Mouse (Mus musculus): ENCODE results near the gene Negr1. TPM values are rescaled to one million over a fixed set of nuclear protein-coding genes. Genes with fewer than 3 reads are reported as not detected.

The Negr1 gene
- polyA plus RNA-seq, 1 experiment from 2014 or later, result 0.12 TPM

GRCm38 (mm10) chr3:156971104-156971503, 409.5 kb downstream of the Negr1 start:
- no peaks in the 10 kb centered on the region for H3K27me3 ChIP-seq

DNA sequence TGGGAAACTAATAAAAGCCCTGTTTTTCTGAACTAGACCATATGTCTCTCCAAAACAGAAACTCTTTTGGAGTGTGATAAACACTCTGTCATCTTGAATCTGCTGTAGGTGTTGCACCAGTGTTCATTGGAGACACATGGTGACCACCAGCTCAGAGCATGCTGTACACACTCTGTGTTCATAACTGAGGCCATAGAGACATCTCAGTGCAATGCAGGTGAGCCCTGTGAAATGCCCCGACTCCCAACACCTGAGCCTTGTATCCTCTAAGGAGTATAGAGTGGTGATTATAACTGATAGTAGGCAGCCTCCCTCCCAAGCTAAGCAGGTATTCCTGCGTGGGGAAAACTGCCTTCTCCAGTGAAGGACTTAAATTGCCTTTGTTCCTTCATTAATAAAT, 415.2 kb downstream of the Negr1 start:
- DNase-seq (no peak), ATAC-seq (ENCODE audit: low read depth) (no peak)
- Histone ChIP-seq H3K9me3 (replicated peaks) (no peaks in the 10 kb centered on the region), H3K9ac (no peak overlapping the region), H3K4me1 (replicated peaks) (no peaks in the 10 kb centered on the region), H3K27me3 (no peaks in the 10 kb centered on the region), H3K27ac (no peak overlapping the region), H3K4me3 (replicated peaks) (no peak overlapping the region), H3K4me2 (no peak overlapping the region), H3K36me3 (no peaks in the 10 kb centered on the region)
- WGBS (ENCODE audit: insufficient replicate concordance), result 37% methylated on average over 2 of the region's 2 CpGs

More at GRCm38 (mm10) chr3:156971104-156971503, 409.5 kb downstream of the Negr1 start:
- H3K36me3 ChIP-seq, result no peaks in the 10 kb centered on the region
- H3K9ac ChIP-seq, result no peak overlapping the region
- H3K9me3 ChIP-seq (replicated peaks), result no peaks in the 10 kb centered on the region
- H3K4me3 ChIP-seq (replicated peaks), result no peak overlapping the region
- ATAC-seq (ENCODE audit: low read depth) (no peak), DNase-seq (no peak)
- WGBS (ENCODE audit: insufficient replicate concordance), result 51% methylated on average over 2 of the region's 2 CpGs
- no peaks in the 10 kb centered on the region for H3K4me1 ChIP-seq (replicated peaks)
- no peak overlapping the region for H3K4me2 ChIP-seq
- H3K27ac ChIP-seq, result no peak overlapping the region

DNA sequence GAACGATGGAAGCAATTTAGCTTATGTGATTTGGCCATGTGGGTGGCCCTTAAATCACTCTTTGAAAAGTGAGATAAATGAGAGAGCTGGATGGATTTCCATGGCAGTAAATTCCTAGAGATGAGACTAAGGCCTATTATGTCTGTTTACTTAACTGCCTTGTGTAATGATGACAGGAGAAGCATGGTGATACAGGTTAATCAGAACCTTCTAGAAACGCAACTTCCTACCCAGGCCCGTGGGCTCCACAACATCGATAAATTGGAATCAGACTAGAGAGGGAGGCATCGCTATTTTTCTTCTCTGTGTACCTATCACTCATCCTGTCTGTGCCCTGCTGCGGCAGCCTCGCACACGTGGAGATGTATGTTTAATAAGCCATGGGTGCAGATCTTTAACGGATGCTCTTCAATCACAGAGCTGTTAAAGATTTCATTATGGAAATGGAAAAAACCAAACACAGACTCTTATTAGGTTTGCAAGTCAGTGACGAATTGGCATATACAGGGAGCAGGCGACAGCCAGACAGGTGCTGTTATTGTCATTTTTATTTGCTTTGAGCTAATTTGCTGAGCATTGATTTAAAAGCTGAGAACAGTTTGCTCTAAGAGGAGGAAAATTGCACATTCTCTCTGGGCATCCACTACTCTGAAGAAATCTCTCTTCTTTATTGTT, 418.6 kb downstream of the Negr1 start:
- Histone ChIP-seq H3K36me3 (no peaks in the 10 kb centered on the region), H3K9me3 (replicated peaks) (no peaks in the 10 kb centered on the region), H3K4me2 (no peak overlapping the region), H3K4me1 (replicated peaks) (no peaks in the 10 kb centered on the region), H3K4me3 (replicated peaks) (no peak overlapping the region), H3K27ac (no peak overlapping the region), H3K9ac (no peak overlapping the region), H3K27me3 (no peaks in the 10 kb centered on the region)
- DNase-seq, result no peak
- 63% methylated on average over 11 of the region's 11 CpGs for WGBS (ENCODE audit: insufficient replicate concordance)
- no peak for ATAC-seq (ENCODE audit: low read depth)

DNA sequence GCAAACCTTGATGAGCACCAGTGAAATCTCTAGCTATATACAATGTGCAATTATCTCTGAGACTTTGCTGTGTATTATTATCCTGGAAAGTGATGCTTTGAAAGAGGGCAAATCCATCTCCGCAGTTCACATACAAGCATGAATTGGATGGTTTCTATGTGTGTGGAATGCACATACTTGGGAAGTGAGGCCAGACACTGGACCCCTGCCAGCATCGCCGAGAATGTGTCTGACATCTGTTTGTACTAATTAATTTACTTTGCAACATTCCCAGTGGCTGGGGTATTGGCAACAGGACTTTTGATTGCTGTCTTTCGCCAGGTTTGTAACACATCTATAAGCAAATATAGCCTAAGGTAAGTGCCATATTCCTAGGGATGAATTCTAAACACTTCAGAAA, 420.5 kb downstream of the Negr1 start:
- Histone ChIP-seq H3K27ac (no peak overlapping the region), H3K9ac (no peak overlapping the region), H3K4me2 (no peak overlapping the region), H3K9me3 (replicated peaks) (no peaks in the 10 kb centered on the region), H3K4me3 (replicated peaks) (no peak overlapping the region), H3K27me3 (no peaks in the 10 kb centered on the region), H3K4me1 (replicated peaks) (no peaks in the 10 kb centered on the region), H3K36me3 (no peaks in the 10 kb centered on the region)
- ATAC-seq (ENCODE audit: low read depth), result no peak
- 67% methylated on average over 4 of the region's 4 CpGs for WGBS (ENCODE audit: insufficient replicate concordance)
- DNase-seq, result no peak

DNA sequence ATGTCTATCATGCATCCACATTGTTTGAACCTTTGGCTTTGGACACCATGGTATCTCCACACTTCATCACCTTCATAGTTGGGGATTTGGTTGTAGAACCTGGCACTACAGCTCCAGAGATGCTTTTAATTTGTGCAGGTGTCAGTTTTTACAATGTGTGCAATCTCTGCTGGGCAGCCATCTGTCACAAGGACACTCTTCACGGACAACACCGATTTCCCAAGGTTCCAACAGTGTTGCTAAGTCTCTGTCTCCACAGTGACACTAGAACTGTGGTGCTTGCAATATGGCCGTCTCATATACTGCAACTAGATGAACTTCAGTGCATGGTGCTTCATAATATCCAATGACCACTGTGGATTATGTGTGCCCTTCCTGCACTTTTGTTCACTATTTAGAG, 425.5 kb downstream of the Negr1 start:
- no peak overlapping the region for H3K27ac ChIP-seq
- H3K9ac ChIP-seq, result no peak overlapping the region
- H3K4me3 ChIP-seq (replicated peaks), result no peak overlapping the region
- DNase-seq, result no peak
- no peak for ATAC-seq (ENCODE audit: low read depth)
- H3K4me2 ChIP-seq, result no peak overlapping the region
- no peaks in the 10 kb centered on the region for H3K27me3 ChIP-seq
- no peaks in the 10 kb centered on the region for H3K9me3 ChIP-seq (replicated peaks)
- H3K36me3 ChIP-seq, result no peaks in the 10 kb centered on the region
- WGBS (ENCODE audit: insufficient replicate concordance), result 61% methylated on average over 3 of the region's 3 CpGs
- no peaks in the 10 kb centered on the region for H3K4me1 ChIP-seq (replicated peaks)

DNA sequence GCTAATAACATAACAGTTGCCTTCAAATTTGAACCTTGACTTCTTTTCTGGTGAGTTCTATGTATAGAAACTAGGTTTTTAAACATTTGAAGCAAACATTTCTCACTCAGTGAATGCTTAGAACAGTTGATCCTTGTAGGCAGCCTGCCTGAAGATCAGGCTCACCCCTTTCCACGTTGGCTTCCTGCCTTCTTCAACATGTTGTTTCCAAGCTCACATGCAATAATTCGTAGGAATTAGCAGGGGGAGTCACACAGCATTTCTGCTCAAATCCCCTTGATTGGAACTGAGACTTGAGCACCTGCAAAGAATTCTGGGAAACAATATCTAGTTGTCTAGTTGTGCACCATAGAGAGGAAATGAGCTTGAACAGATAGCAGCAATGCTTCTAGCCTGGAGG, 430.6 kb downstream of the Negr1 start:
- no peaks in the 10 kb centered on the region for H3K36me3 ChIP-seq
- no peak overlapping the region for H3K27ac ChIP-seq
- DNase-seq (no peak), ATAC-seq (ENCODE audit: low read depth) (no peak)
- WGBS (ENCODE audit: insufficient replicate concordance), result 43% methylated on average over 2 of the region's 2 CpGs
- no peaks in the 10 kb centered on the region for H3K4me1 ChIP-seq (replicated peaks)
- no peaks in the 10 kb centered on the region for H3K9me3 ChIP-seq (replicated peaks)
- H3K4me3 ChIP-seq (replicated peaks), result no peak overlapping the region
- no peak overlapping the region for H3K9ac ChIP-seq
- H3K4me2 ChIP-seq, result no peak overlapping the region
- H3K27me3 ChIP-seq, result no peaks in the 10 kb centered on the region

GRCm38 (mm10) chr3:156992811-156993210, 431.2 kb downstream of the Negr1 start:
- H3K4me3 ChIP-seq (replicated peaks), result no peak overlapping the region
- H3K27me3 ChIP-seq, result no peaks in the 10 kb centered on the region
- 53% methylated on average over 1 of the region's 1 CpGs for WGBS (ENCODE audit: insufficient replicate concordance)
- no peaks in the 10 kb centered on the region for H3K4me1 ChIP-seq (replicated peaks)
- DNase-seq (no peak), ATAC-seq (ENCODE audit: low read depth) (no peak)
- H3K9ac ChIP-seq, result no peak overlapping the region
- no peak overlapping the region for H3K27ac ChIP-seq
- H3K4me2 ChIP-seq, result no peak overlapping the region
- H3K9me3 ChIP-seq (replicated peaks), result no peaks in the 10 kb centered on the region
- no peaks in the 10 kb centered on the region for H3K36me3 ChIP-seq

GRCm38 (mm10) chr3:156999177-156999808, 437.7 kb downstream of the Negr1 start:
- no peaks in the 10 kb centered on the region for H3K27me3 ChIP-seq
- DNase-seq (no peak), ATAC-seq (ENCODE audit: low read depth) (no peak)
- no peaks in the 10 kb centered on the region for H3K36me3 ChIP-seq
- no peak overlapping the region for H3K9ac ChIP-seq
- no peak overlapping the region for H3K4me3 ChIP-seq (replicated peaks)
- H3K9me3 ChIP-seq (replicated peaks), result no peaks in the 10 kb centered on the region
- no peak overlapping the region for H3K27ac ChIP-seq
- H3K4me1 ChIP-seq (replicated peaks), result no peaks in the 10 kb centered on the region
- H3K4me2 ChIP-seq, result no peak overlapping the region
- 50% methylated on average over 5 of the region's 5 CpGs for WGBS (ENCODE audit: insufficient replicate concordance)

DNA sequence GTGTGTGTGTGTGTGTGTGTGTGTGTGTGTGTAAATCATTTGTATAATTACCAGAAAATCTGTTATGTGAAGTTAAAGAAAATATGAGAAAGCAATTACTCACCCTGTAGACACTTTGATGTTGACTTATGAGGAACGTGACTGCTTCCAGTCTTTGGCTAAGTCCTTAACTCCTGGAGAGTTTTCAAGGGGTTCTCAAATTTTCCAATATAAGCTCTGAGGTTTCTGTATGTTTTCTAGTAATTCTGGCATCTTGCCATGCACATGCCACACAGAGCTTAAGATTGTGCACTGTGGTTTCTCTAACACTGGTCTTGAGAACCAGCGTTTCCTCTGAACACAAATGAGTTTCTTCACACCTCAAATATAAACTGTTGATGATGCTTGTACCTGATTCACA, 460.0 kb downstream of the Negr1 start:
- Histone ChIP-seq H3K9ac (no peak overlapping the region), H3K4me1 (replicated peaks) (no peaks in the 10 kb centered on the region), H3K4me2 (no peak overlapping the region), H3K36me3 (no peaks in the 10 kb centered on the region), H3K9me3 (replicated peaks) (no peaks in the 10 kb centered on the region), H3K27ac (no peak overlapping the region), H3K27me3 (no peaks in the 10 kb centered on the region), H3K4me3 (replicated peaks) (no peak overlapping the region)
- WGBS (ENCODE audit: insufficient replicate concordance), result 47% methylated on average over 2 of the region's 2 CpGs
- ATAC-seq (ENCODE audit: low read depth) (no peak), DNase-seq (no peak)

DNA sequence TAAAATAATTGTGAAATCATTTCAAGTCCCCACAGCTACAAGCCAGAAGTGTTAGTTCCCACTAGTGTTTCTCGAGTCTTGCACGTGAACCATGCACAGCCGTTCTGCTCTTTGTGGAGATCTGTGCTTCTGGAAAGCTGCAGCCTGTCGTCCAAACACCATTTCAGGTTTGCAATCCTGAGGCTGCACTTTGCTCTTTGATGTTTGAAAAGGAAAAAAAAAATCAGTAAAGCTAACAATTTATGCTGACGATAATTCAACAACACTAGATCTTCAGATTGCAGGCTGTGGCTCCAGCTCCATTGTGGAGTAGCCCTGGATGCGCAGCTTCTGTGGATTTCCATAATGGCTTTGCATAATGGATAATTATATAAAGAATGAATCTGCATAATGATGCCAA, 463.0 kb downstream of the Negr1 start:
- no peak overlapping the region for H3K27ac ChIP-seq
- ATAC-seq (ENCODE audit: low read depth) (no peak), DNase-seq (no peak)
- H3K27me3 ChIP-seq, result no peaks in the 10 kb centered on the region
- no peaks in the 10 kb centered on the region for H3K4me1 ChIP-seq (replicated peaks)
- H3K4me2 ChIP-seq, result no peak overlapping the region
- 67% methylated on average over 6 of the region's 6 CpGs for WGBS (ENCODE audit: insufficient replicate concordance)
- no peaks in the 10 kb centered on the region for H3K9me3 ChIP-seq (replicated peaks)
- no peaks in the 10 kb centered on the region for H3K36me3 ChIP-seq
- no peak overlapping the region for H3K4me3 ChIP-seq (replicated peaks)
- no peak overlapping the region for H3K9ac ChIP-seq

GRCm38 (mm10) chr3:157031513-157032142, 470.0 kb downstream of the Negr1 start:
- WGBS (ENCODE audit: insufficient replicate concordance), result 51% methylated on average over 4 of the region's 4 CpGs
- Histone ChIP-seq H3K4me2 (no peak overlapping the region), H3K4me1 (replicated peaks) (no peaks in the 10 kb centered on the region), H3K9ac (no peak overlapping the region), H3K27ac (no peak overlapping the region), H3K36me3 (no peaks in the 10 kb centered on the region), H3K27me3 (no peaks in the 10 kb centered on the region), H3K9me3 (replicated peaks) (no peaks in the 10 kb centered on the region), H3K4me3 (replicated peaks) (no peak overlapping the region)
- DNase-seq, result no peak
- ATAC-seq (ENCODE audit: low read depth), result no peak

- H3K4me2 ChIP-seq, result no peak overlapping the region
- no peak for DNase-seq
- H3K27me3 ChIP-seq, result no peaks in the 10 kb centered on the region
- H3K4me1 ChIP-seq (replicated peaks), result no peaks in the 10 kb centered on the region
- no peak overlapping the region for H3K9ac ChIP-seq
- H3K27ac ChIP-seq, result no peak overlapping the region
- WGBS (ENCODE audit: insufficient replicate concordance), result 57% methylated on average over 6 of the region's 6 CpGs
- H3K4me3 ChIP-seq (replicated peaks), result no peak overlapping the region
- ATAC-seq (ENCODE audit: low read depth), result no peak
- no peaks in the 10 kb centered on the region for H3K36me3 ChIP-seq
- H3K9me3 ChIP-seq (replicated peaks), result no peaks in the 10 kb centered on the region
Measured at GRCm38 (mm10) chr3:157036016-157036415, 474.4 kb downstream of the Negr1 start.

Measured in liver, embryonic 13.5 days (tissue).